Mouse (Mus musculus): ENCODE results near the gene Rassf5. TPM values are rescaled to one million over a fixed set of nuclear protein-coding genes. Genes with fewer than 3 reads are reported as not detected.
A peak's percentile ranks its signal among the peaks of the same experiment; 100 is the strongest.

Gene Rassf5
- total RNA-seq, 1 experiment from 2014 or later: 79.4 TPM

DNA sequence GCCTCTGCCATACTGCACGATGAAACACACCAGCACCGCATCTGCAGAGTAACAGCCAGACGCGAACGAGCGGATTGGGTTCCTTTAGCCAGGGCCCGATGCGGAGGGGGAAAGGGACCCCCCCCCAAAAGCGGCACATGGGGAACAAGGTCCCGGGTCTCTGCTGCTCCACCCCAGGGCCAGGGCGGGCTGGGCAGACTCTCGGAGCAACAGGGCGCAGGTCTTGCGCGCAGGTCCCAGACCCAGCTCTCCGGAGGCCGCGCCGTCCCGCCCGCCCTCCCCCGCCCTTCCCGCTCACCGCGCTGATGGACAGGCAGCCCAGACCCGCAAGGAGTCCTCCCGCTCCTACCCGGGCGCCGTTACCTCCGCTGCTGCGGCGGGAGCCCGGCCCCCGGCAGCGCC, 107.3 kb downstream of the Rassf5 start:
- ATAC-seq (replicated peaks in 1 of 2; ENCODE audit: insufficient read depth in 1 of 2, low FRiP score in 2 of 2, low TSS enrichment in 1 of 2, low read depth in 1 of 2, poor library complexity in 2 of 2, severe bottlenecking in 2 of 2): no peak

GRCm38 (mm10) chr1:131137111-131137510, 107.9 kb downstream of the Rassf5 start:
- ATAC-seq (replicated peaks in 1 of 2; ENCODE audit: insufficient read depth in 1 of 2, low FRiP score in 2 of 2, low TSS enrichment in 1 of 2, low read depth in 1 of 2, poor library complexity in 2 of 2, severe bottlenecking in 2 of 2): no peak

- ATAC-seq (replicated peaks in 1 of 2; ENCODE audit: insufficient read depth in 1 of 2, low FRiP score in 2 of 2, low TSS enrichment in 1 of 2, low read depth in 1 of 2, poor library complexity in 2 of 2, severe bottlenecking in 2 of 2): peak; percentile 6 to 19; a peak in 2 of 4 replicates
These were observed 109.0 kb downstream of the Rassf5 start for GRCm38 (mm10) chr1:131135960-131136629.

DNA sequence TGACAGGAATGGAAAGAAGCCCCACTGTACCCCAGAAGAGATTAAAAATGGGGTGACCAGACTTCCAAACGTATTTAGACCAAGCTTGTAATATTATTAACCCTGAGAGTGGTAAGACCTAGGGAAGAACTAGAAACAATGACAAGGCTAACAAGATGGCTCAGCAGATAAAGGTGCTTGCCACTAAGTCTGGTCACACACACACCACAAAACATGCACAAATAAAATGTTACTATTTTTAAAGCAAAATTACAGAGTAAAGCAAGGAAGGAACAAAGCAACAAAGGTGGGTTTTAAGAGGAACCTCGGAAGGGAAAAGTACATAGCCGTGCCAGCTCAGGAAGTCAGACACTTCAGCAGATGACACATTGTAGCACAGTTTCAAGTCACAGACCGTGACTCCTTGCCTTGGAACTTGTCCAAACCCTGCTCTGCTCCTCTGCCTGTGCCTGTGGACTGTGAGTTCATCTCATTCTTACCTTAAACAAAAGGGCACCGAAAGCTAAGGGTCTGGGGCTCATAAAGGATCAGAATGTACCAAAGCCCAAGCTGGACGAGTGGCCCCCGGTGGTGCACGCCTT, 110.0 kb downstream of the Rassf5 start:
- peak; percentile 13 to 18; a peak in 2 of 4 replicates for ATAC-seq (replicated peaks in 1 of 2; ENCODE audit: insufficient read depth in 1 of 2, low FRiP score in 2 of 2, low TSS enrichment in 1 of 2, low read depth in 1 of 2, poor library complexity in 2 of 2, severe bottlenecking in 2 of 2)

DNA sequence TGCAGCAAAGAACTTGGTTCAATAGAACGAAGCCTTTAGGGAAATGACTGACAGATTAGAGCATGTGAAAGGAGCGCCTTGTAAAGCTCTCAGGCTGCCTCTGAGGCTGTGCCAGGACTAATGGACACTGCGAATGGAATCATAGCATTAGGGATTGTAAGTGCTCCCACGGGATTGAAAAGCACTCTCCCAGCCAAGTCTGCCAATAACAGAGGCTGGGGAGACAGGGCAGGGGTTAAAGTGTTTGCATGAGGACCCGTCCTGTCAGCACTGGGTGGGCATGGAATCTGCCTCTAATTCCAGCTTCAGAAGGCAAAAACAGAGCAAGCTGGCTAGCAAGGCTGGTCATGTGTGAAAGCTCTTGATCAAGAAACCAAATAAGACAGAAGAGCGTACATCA, 110.8 kb downstream of the Rassf5 start:
- ATAC-seq (replicated peaks in 1 of 2; ENCODE audit: insufficient read depth in 1 of 2, low FRiP score in 2 of 2, low TSS enrichment in 1 of 2, low read depth in 1 of 2, poor library complexity in 2 of 2, severe bottlenecking in 2 of 2): no peak

Other genes starting within 250 kb of the Rassf5 start
- gene Il10, start 225.4 kb downstream of the Rassf5 start, total RNA-seq (2017): 4.8 and 16.6 TPM in 2 replicates
- gene Mapkapk2, start 147.4 kb downstream of the Rassf5 start, total RNA-seq (2017): 85.3 and 93.7 TPM in 2 replicates
- gene Dyrk3, start 106.9 kb downstream of the Rassf5 start, total RNA-seq (2017): 11.2 and 14.5 TPM in 2 replicates
- gene Eif2d, start 92.1 kb downstream of the Rassf5 start, total RNA-seq (2017): 30.3 and 45.0 TPM in 2 replicates
- gene Ikbke, start 34.3 kb upstream of the Rassf5 start, total RNA-seq (2017): 20.6 and 21.2 TPM in 2 replicates